Mouse (Mus musculus) stomach, adult 2 months (tissue): ENCODE measurements around the gene Mmp23. TPM values are rescaled to one million over a fixed set of nuclear protein-coding genes. Genes with fewer than 3 reads are reported as not detected.

Source experiments
- polyA plus RNA-seq: library from polyadenylated mRNA; depleted of rRNA; stranded (reverse); fragments of >200 nt; gene quantifications from 2 replicates; pipeline ENCODE4 v1.2.3, GENCODE M21; 2012; rRNA removed

The Mmp23 gene
- polyA plus RNA-seq: 18.8 and 26.7 TPM in 2 replicates

DNA sequence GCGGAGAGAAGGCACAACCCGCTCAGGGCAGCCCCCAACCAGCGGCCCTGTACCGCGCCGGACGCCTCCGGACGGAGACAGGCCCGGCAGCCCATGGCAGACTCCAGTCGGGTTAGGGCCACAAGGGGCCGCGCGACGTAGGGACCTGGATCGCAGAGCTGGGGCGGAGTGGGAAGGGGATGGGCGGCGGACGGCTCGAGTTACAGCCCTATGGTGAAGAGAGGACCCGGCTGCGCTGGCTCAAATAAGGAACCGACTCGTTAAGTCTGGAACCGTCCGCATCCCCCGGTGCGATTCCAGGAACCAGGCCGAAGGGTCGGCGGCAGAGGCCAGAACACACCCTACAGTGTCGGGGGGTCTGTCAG lies at the start of gene Mmp23:
Mmp23 (minus strand) TSS at position 299 of the 365 bp plus-strand sequence.

GRCm38 (mm10) chr4:155694111-155694481 lies 40.9 kb upstream of the Mmp23 start, which contains the start of gene Fndc10:
Gene Fndc10, plus strand, starts transcription at chr4:155694342.

GRCm38 (mm10) chr4:155668689-155669597 lies 15.8 kb upstream of the Mmp23 start, which contains the start of gene Mib2:
Gene Mib2, minus strand, starts transcription at chr4:155669198.

DNA sequence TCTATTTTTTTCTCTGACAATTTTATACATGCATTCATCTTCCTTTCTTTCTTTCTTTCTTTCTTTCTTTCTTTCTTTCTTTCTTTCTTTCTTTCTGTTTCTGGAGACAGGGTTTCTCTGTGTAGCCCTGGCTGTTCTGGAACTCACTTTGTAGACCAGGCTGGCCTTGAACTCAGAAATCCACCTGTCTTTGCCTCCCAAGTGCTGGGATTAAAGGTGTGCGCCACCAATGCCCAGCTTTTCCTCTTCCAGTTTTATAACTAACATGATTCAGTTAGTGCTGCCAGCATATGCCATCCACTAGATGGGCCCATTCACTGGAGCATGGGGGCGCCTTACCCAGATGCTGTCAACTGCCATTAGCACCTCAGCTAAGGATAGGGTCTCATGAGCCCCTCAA lies 7.9 kb downstream of the Mmp23 start, which contains the start of gene Gm10563:
Gm10563 (minus strand) TSS at position 101 of the 400 bp plus-strand sequence.

GRCm38 (mm10) chr4:155624338-155625291 lies 28.6 kb downstream of the Mmp23 start, which contains the start of gene Cdk11b:
Gene Cdk11b, plus strand, starts transcription at chr4:155624854.

DNA sequence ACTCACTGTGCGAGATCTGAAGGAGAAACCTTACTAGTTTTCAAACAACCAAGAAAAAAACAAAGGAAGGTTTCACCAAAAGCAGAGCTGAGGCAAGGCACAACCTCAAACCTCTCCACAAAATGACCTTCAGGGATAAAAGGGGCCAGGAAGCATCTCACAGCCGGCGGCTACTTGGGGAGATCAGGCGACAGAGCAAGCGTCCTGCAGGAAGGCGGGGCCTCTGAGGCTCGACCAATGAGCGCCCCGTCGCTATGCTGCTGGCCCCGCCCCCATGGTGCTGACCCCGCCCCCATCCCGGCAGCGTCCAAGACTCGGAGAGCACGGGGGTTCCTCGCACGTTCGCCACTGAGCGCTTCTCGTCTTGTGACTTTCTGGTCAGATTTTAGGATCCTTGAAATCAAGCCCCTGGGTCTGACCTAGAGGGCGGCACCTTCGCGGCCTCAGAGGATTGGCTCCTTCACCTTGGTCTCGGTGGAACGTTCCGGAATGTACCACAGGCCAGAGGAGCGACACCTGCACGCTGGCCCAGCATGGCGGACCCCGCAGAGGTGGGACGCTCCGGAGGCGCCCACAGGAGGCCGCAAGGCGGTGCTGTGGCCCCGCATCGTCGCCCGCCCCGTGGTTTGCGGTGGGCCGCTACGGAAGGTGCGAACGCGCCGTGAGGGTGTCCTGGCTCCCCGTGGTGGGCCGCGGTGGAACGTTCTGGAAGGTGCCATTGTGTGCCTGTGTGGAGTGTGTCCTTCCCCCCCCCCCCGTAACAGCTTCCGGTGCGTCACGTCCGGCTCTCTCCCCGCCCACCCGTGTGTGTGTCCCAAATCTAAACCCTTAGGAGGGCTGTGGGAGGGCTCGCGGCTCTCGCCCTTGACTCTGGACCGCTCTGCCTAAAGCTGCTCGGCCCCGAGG lies 51.8 kb downstream of the Mmp23 start, which contains the start of gene Slc35e2:
Slc35e2 (plus strand) TSS at position 326 of the 906 bp plus-strand sequence.

Other genes with a start within 250 kb of the Mmp23 start
- gene Cfap74, start 244.2 kb downstream of the Mmp23 start, polyA plus RNA-seq: 0.13 and 0.15 TPM in 2 replicates
- 3.5 and 4.1 TPM in 2 replicates for gene Tmem52, start 184.3 kb downstream of the Mmp23 start, polyA plus RNA-seq
- 252 and 264 TPM in 2 replicates for gene Gnb1, start 162.0 kb downstream of the Mmp23 start, polyA plus RNA-seq
- gene Nadk, start 91.0 kb downstream of the Mmp23 start, polyA plus RNA-seq: 85.3 and 86.3 TPM in 2 replicates
- 1.7 and 3.1 TPM in 2 replicates for gene Slc35e2, start 52.0 kb downstream of the Mmp23 start, polyA plus RNA-seq
- gene Cdk11b, start 28.5 kb downstream of the Mmp23 start, polyA plus RNA-seq: 9.0 and 10.2 TPM in 2 replicates
- not detected in 2 replicates for gene Gm10563, start 8.0 kb downstream of the Mmp23 start, polyA plus RNA-seq
- 42.5 and 44.6 TPM in 2 replicates for gene Mib2, start 15.8 kb upstream of the Mmp23 start, polyA plus RNA-seq
- 16.5 and 25.8 TPM in 2 replicates for gene Fndc10, start 41.0 kb upstream of the Mmp23 start, polyA plus RNA-seq
- gene Ssu72, start 51.4 kb upstream of the Mmp23 start, polyA plus RNA-seq: 62.7 and 102 TPM in 2 replicates
- gene Tmem240, start 81.4 kb upstream of the Mmp23 start, polyA plus RNA-seq: 0.37 and 1.4 TPM in 2 replicates
- gene Atad3a, start 107.7 kb upstream of the Mmp23 start, polyA plus RNA-seq: 57.0 and 97.8 TPM in 2 replicates
- gene Vwa1, start 121.3 kb upstream of the Mmp23 start, polyA plus RNA-seq: 11.4 and 13.1 TPM in 2 replicates
- 0.18 and 0.28 TPM in 2 replicates for gene Tmem88b, start 132.5 kb upstream of the Mmp23 start, polyA plus RNA-seq
- 0.09 TPM in 1 of 2 replicates, not detected in the other for gene Ankrd65, start 137.1 kb upstream of the Mmp23 start, polyA plus RNA-seq
- gene Mrpl20, start 149.5 kb upstream of the Mmp23 start, polyA plus RNA-seq: 18.2 and 33.5 TPM in 2 replicates
- 18.2 and 22.6 TPM in 2 replicates for gene Ccnl2, start 159.1 kb upstream of the Mmp23 start, polyA plus RNA-seq
- gene Aurkaip1, start 177.9 kb upstream of the Mmp23 start, polyA plus RNA-seq: 106 and 164 TPM in 2 replicates
- gene Mxra8, start 186.3 kb upstream of the Mmp23 start, polyA plus RNA-seq: 106 and 126 TPM in 2 replicates
- 102 and 114 TPM in 2 replicates for gene Dvl1, start 194.0 kb upstream of the Mmp23 start, polyA plus RNA-seq
- gene Tas1r3, start 210.0 kb upstream of the Mmp23 start, polyA plus RNA-seq: 0.33 and 0.81 TPM in 2 replicates
- 24.9 and 45.1 TPM in 2 replicates for gene Cptp, start 216.1 kb upstream of the Mmp23 start, polyA plus RNA-seq
- gene Ints11, start 216.2 kb upstream of the Mmp23 start, polyA plus RNA-seq: 15.0 and 21.4 TPM in 2 replicates
- 41.8 and 63.5 TPM in 2 replicates for gene Pusl1, start 238.4 kb upstream of the Mmp23 start, polyA plus RNA-seq
- gene Acap3, start 238.4 kb upstream of the Mmp23 start, polyA plus RNA-seq: 21.4 and 21.8 TPM in 2 replicates